Mouse (Mus musculus): ENCODE measurements at regions not wholly inside any gene's neighbourhood (a gene's known extent, or its start where the extent isn't known, plus 50 kb on each side); places are given as distances from the start of the nearest gene placed in this dataset.

- in situ Hi-C loops (cut with MboI, MseI) = no loop called here
These were observed 1053.3 kb downstream of the 5730522E02Rik start for GRCm38 (mm10) chr11:25157135-25157860.

- in situ Hi-C loops (cut with MboI, MseI) = no loop called here
These were observed 1052.7 kb downstream of the 5730522E02Rik start for GRCm38 (mm10) chr11:25157861-25158245.

- in situ Hi-C loops (cut with MboI, MseI) = no loop called here
These were observed 1051.7 kb downstream of the 5730522E02Rik start for GRCm38 (mm10) chr11:25158884-25159283.

GRCm38 (mm10) chr11:25167939-25168338 is 1042.6 kb downstream of the 5730522E02Rik start:
- in situ Hi-C loops (cut with MboI, MseI) = no loop called here

GRCm38 (mm10) chr11:25171048-25171447 is 1039.5 kb downstream of the 5730522E02Rik start:
- in situ Hi-C loops (cut with MboI, MseI) = no loop called here

Measured in T-helper 2 cell (primary cell).